Mouse (Mus musculus): ENCODE measurements around the gene St6galnac4.

- no peak for TF ChIP-seq TAL1 (IDR thresholded peaks at IDR 0.05; ENCODE audit: low read length)
- no peak for TF ChIP-seq GATA1 (IDR thresholded peaks at IDR 0.05; ENCODE audit: low read length)
Observed at GRCm38 (mm10) chr2:32547964-32548739, 38.7 kb upstream of the St6galnac4 start.

Data from erythroblast, embryonic 14.5 days (primary cell).